Mouse (Mus musculus) brain, embryonic 14.5 days (tissue): ENCODE measurements around the gene Gp9.

Source experiments
- CTCF ChIP-seq: fragments of 200-500 bp; IDR thresholded peaks from 2 replicates; pipeline ENCODE4 v1.5.1; 2012; ENCODE audit warnings: inconsistent platforms, mild to moderate bottlenecking, moderate library complexity, borderline replicate concordance; ENCODE audit not compliant: insufficient read depth, insufficient read length; ENCODE audit errors: extremely low read depth
- POLR2A ChIP-seq: fragments of 200-500 bp; IDR thresholded peaks from 2 replicates; pipeline ENCODE4 v1.6.1; 2012; ENCODE audit warnings: mild to moderate bottlenecking, inconsistent platforms, borderline replicate concordance; ENCODE audit not compliant: poor library complexity, insufficient read depth, insufficient read length, severe bottlenecking; ENCODE audit errors: extremely low read depth

DNA sequence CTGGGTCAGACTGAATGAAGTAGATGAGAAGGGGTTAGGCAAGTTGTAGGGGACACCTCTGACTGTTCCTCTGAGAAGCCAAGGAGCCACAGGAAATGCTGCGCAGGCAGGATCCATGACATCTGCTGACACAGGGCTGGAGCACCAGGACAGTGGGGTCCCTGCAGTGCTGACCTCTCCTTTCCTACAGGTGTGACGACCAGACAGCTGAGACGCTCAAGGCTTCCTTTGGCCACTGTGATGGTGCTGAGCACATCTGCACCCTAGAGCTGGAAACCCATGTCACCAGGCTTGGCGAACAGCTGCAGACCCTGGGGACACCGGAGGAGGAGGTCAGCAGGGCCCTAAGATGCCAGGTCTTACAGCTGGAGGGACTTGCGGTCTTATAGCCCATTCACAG, 26.3 kb upstream of the Gp9 start:
- no peak for TF ChIP-seq CTCF
- no peak for TF ChIP-seq POLR2A
